Mouse (Mus musculus) embryonic facial prominence, embryonic 12.5 days (tissue): ENCODE measurements at regions not wholly inside any gene's neighbourhood (a gene's known extent, or its start where the extent isn't known, plus 50 kb on each side); places are given as distances from the start of the nearest gene placed in this dataset.

Experiments
- ATAC-seq: fragments of 200-750 bp; cut with Nextera tagmentation; 2 replicates; pipeline ENCODE4 v1.8.0; 2017; ENCODE audit not compliant: insufficient number of reproducible peaks, insufficient read depth, low FRiP score, low TSS enrichment
- H3K27ac ChIP-seq: fragments of 300-500 bp; sonication (generic); 2 replicates; pipeline ENCODE4 v1.5.1; 2016; ENCODE audit warnings: mild to moderate bottlenecking
- H3K27me3 ChIP-seq: fragments of 300-500 bp; sonication (generic); 2 replicates; pipeline ENCODE4 v1.6.1; 2016; ENCODE audit warnings: mild to moderate bottlenecking, moderate library complexity
- H3K36me3 ChIP-seq: fragments of 300-500 bp; sonication (generic); 2 replicates; pipeline ENCODE4 v1.6.1; 2016; ENCODE audit warnings: mild to moderate bottlenecking
- H3K4me1 ChIP-seq: fragments of 300-500 bp; sonication (generic); 2 replicates; pipeline ENCODE4 v1.6.1; 2016
- H3K4me2 ChIP-seq: fragments of 300-500 bp; sonication (generic); replicated peaks from 2 replicates; pipeline ENCODE4 v1.6.1; 2016; ENCODE audit warnings: mild to moderate bottlenecking, moderate library complexity
- H3K4me3 ChIP-seq: fragments of 300-500 bp; sonication (generic); 2 replicates; pipeline ENCODE4 v1.5.1; 2016; ENCODE audit warnings: mild to moderate bottlenecking
- H3K9ac ChIP-seq: fragments of 300-500 bp; sonication (generic); 2 replicates; pipeline ENCODE4 v1.6.1; 2016; ENCODE audit warnings: mild to moderate bottlenecking, moderate library complexity
- H3K9me3 ChIP-seq: fragments of 300-500 bp; sonication (generic); 2 replicates; pipeline ENCODE4 v1.6.1; 2016; ENCODE audit warnings: mild to moderate bottlenecking, moderate library complexity
- WGBS: fragments of 180-500 bp; shearing (Covaris S2); methylation state at CpG from one replicate; pipeline ENCODE4 v1.1.7; 2016; 5-methylcytosine and 5-hydroxymethylcytosine counted together

DNA sequence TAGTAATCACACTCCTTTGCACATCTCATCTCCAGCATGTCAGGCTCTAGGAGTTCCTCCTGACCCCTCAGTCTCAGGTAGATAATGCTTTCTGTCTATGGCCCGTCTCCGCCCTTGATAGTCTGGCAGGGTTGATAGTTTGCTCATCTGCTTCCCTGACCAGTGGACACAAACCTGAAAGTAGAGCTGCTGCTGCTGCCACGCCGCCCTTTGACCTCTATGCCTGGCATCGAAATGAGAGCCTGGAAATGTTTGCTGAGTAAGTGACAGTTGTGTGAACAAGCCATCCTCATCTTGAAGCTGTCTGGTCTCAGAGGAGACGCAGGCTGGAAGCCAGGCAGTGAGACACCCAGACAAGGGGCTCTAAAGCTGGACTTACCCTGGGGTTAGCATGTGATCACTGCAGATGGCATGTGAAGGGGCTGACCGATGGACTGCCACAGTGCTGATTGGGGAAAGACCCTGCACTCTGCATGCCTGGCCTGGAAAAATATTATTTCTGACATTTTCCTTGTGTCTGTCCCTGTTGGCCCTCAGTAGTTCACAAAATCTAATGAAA is 109.8 kb upstream of the Syt6 start:
- ATAC-seq: no peak
- Histone ChIP-seq H3K9ac (no peak overlapping the region), H3K36me3 (no peaks in the 10 kb centered on the region), H3K4me1 (peaks cover 13% of the 10 kb centered on the region; the same call in 1 of the 2 replicates), H3K9me3 (no peaks in the 10 kb centered on the region), H3K4me2 (no peak overlapping the region), H3K27ac (no peak overlapping the region), H3K27me3 (no peaks in the 10 kb centered on the region), H3K4me3 (no peak overlapping the region)
- WGBS: 62% methylated on average over 7 of the region's 7 CpGs

DNA sequence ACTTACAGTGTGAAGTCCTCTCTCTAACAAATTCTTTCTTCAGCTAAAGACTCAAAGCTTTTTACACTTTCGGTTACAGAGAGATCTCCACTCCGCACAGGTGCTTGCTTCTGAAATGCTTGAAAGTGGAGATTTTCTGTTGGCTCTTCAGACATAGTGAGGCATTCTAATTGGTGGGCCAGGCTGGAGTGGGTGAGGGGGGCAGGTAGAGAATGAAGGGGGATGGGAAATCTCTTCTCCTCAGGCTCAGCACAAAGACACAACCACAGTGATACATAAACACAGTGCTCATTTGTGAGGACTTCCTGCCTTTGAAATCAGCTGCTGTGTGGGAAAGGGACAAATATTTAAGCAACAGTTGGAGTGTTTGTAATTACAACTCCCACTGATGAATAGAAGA is 109.1 kb upstream of the Syt6 start:
- 71% methylated on average over 2 of the region's 2 CpGs for WGBS
- Histone ChIP-seq H3K4me1 (peaks cover 13% of the 10 kb centered on the region; the same call in 1 of the 2 replicates), H3K9me3 (no peaks in the 10 kb centered on the region), H3K4me3 (no peak overlapping the region), H3K36me3 (no peaks in the 10 kb centered on the region), H3K27me3 (no peaks in the 10 kb centered on the region), H3K9ac (no peak overlapping the region), H3K27ac (no peak overlapping the region), H3K4me2 (no peak overlapping the region)
- ATAC-seq: no peak

DNA sequence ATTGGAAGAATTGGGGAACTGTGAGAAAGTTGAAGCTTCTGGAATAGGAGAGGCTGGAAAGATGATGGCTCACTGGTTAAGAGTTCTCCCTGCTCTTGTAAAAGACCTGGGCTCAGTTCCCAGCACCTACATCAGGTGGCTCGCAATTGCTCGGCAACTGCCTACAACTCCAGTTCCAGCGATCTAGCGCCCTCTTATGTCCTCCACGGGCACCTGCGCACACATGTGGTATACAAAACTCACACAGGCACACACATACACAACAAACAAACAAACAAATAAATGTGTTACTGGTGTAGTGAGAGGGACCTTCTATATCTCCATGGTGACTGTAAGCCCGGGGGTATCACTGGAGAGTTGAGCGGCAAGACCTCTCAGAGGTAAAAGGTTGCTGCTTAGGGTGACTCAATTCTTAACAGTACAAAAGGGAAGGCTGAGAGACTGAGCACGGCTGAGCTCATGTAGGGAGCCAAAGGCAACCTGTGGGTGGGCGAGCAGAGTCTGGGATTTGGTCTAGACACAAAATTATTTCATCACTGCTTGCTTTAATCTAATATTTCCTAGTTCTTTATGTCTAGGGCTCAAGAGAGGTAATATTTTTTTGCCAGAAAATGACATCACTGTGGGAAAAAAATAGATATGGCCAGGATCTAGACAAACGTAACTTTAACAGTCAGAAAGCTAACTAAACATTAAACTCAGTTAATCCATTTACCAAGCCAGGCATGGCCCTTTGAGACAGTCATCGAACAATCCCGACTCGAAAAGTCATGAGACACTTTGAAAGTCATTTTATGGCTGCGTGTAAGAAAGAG is 104.2 kb upstream of the Syt6 start:
- H3K4me2 ChIP-seq: no peak overlapping the region
- no peak overlapping the region for H3K9ac ChIP-seq
- WGBS: 82% methylated on average over 15 of the region's 15 CpGs
- H3K9me3 ChIP-seq: no peaks in the 10 kb centered on the region
- no peaks in the 10 kb centered on the region for H3K27me3 ChIP-seq
- H3K4me3 ChIP-seq: no peak overlapping the region
- no peaks in the 10 kb centered on the region for H3K36me3 ChIP-seq
- H3K27ac ChIP-seq: no peak overlapping the region
- ATAC-seq: no peak
- no peaks in the 10 kb centered on the region for H3K4me1 ChIP-seq

DNA sequence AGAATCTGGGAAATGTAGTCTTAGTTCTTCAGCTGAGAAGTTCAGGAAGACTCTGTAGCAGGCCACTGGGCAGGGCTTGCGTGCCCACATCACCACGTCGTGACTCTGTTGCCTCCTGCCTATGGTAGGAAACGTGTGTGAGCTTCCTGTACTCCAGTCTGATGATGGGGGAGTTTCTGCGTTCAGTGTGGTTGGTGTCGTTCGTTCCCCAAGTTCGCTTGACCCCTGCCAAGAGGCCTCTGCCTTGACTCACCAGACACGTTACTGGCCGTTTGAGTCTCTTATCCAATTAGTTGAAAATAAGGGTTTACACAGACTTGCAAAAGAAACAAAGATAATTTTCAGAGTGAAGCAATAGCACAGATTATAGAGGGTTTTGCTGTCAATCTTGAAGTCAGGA is 102.4 kb upstream of the Syt6 start:
- 67% methylated on average over 10 of the region's 10 CpGs for WGBS

DNA sequence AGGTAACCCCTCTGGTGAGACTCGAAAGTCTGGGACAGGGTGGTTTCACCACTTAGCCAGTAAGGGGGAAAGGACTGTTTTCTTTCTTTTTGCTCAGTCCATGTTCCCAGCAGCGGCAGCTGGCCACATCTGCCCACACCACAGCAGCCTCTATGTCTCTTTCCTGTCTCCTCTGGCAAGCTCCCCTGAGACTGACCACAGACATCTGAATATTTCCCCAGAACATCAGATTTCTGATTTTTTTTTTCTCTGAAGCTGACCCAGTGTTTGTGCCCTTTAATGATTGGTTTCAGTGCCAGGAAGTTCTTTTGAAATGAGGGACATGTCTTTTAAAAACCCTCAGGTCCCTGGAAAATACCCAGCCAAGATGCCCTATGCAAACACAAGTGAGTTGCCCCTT is 101.7 kb upstream of the Syt6 start:
- H3K9me3 ChIP-seq: no peaks in the 10 kb centered on the region
- 57% methylated on average over 2 of the region's 2 CpGs for WGBS
- H3K36me3 ChIP-seq: no peaks in the 10 kb centered on the region
- no peak overlapping the region for H3K27ac ChIP-seq
- no peak overlapping the region for H3K4me3 ChIP-seq
- no peaks in the 10 kb centered on the region for H3K27me3 ChIP-seq
- no peak for ATAC-seq
- H3K4me2 ChIP-seq: no peak overlapping the region
- H3K4me1 ChIP-seq: no peaks in the 10 kb centered on the region
- H3K9ac ChIP-seq: no peak overlapping the region

More for the DNA sequence above, 102.4 kb upstream of the Syt6 start:
- no peak overlapping the region for H3K27ac ChIP-seq
- no peak for ATAC-seq
- no peaks in the 10 kb centered on the region for H3K4me1 ChIP-seq
- H3K4me3 ChIP-seq: no peak overlapping the region
- no peaks in the 10 kb centered on the region for H3K9me3 ChIP-seq
- H3K4me2 ChIP-seq: no peak overlapping the region
- no peak overlapping the region for H3K9ac ChIP-seq
- no peaks in the 10 kb centered on the region for H3K36me3 ChIP-seq
- H3K27me3 ChIP-seq: no peaks in the 10 kb centered on the region

DNA sequence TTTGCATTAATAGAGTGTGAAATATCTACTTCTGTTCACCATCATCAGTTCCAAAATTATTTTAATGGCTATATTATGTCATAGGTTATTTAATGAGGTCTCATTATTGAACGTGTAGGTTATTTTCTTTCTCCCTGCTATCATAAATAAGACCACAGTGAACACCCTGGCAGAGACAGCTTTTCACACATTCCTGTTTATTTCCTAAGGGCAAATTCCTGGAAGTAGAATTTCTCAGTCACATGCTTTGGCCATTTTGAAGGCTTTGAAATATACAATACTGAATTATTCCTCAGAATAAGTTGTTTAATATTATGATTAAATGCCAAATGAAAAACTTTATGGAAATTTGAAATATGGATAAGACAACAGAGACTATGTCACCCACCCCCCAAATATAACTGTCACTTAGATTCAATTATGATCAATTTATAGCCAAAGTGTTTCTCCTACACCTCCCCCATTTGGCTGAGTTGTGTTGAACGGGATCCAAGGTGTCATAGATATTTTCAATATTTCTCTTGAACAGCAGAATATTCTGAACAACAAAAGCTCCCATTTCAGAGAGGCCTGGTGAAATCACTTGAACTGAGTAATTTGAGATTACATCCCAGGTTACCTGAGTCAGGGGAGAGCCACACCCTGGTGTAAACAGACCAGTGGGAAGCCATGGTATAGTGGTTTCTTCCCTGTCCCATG is 95.0 kb upstream of the Syt6 start:
- Histone ChIP-seq H3K27ac (no peak overlapping the region), H3K27me3 (no peaks in the 10 kb centered on the region), H3K4me3 (no peak overlapping the region), H3K4me2 (no peak overlapping the region), H3K36me3 (no peaks in the 10 kb centered on the region), H3K9ac (no peak overlapping the region), H3K9me3 (no peaks in the 10 kb centered on the region), H3K4me1 (no peaks in the 10 kb centered on the region)
- 56% methylated on average over 2 of the region's 2 CpGs for WGBS
- ATAC-seq: no peak

DNA sequence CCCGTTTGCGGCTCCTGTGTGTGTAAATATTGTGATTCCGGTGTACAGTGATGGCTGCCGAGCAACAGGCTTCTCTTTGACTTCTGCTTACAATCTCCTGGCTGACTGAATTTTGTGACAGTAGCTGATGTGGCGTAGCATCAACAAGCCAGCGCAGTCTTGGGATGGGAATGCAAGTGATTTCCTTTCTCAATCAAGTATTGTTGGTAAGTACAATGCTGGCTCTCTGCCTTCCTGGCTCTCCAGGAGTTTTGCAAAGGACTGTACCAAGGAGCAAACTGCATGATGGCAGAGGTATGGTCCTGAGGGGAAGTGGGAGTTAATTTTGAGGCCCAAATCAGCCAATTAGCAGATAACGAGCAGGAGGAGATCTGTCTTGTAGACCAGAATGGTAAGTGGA is 94.4 kb upstream of the Syt6 start:
- Histone ChIP-seq H3K9ac (no peak overlapping the region), H3K36me3 (no peaks in the 10 kb centered on the region), H3K27me3 (no peaks in the 10 kb centered on the region), H3K4me1 (no peaks in the 10 kb centered on the region), H3K4me2 (no peak overlapping the region), H3K4me3 (no peak overlapping the region), H3K9me3 (no peaks in the 10 kb centered on the region), H3K27ac (no peak overlapping the region)
- ATAC-seq: no peak
- WGBS: 79% methylated on average over 7 of the region's 7 CpGs

DNA sequence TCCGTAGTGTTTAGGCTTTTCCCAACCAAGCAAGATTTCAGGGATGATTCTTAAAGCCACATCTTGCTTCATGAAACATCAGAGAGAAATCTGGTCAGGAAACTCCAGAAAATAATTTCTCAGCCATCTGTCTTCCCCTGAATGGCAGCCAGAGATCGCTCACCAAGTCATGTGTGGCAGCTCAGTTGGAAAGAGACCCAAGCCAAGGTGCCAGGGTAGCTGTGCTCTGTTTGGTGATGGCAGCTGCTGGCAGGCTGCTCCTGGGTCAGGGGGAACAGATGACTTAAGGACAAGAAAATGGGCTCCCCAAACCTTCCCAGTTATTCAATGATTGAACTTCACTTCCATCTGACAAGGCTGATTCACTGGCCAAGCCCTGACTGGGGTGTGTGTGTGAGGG is 91.7 kb upstream of the Syt6 start:
- 91% methylated on average over 2 of the region's 2 CpGs for WGBS
- Histone ChIP-seq H3K4me1 (no peaks in the 10 kb centered on the region), H3K9me3 (no peaks in the 10 kb centered on the region), H3K36me3 (no peaks in the 10 kb centered on the region), H3K27ac (no peak overlapping the region), H3K4me2 (no peak overlapping the region), H3K9ac (no peak overlapping the region), H3K4me3 (no peak overlapping the region), H3K27me3 (no peaks in the 10 kb centered on the region)
- no peak for ATAC-seq

DNA sequence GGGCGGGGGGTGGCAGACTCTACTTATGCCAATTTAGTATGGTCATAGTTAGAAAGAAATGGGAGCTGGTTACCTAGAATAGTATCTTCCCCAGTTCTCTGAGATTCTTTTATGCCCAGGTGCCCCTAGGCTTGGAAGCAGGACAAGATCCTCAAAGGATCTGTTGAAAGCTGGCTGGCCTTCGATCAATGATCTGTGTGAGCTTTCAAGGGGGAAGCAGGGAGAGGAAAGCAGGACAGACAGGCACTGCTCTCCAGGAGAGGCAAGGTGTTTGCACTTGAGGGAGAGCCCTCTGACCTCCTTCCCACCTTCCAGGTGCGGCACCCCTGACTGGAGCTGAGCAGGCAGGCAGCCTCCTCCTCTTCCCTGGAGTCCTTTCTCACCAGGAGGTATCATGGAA is 91.3 kb upstream of the Syt6 start:
- WGBS: 66% methylated on average over 3 of the region's 3 CpGs

DNA sequence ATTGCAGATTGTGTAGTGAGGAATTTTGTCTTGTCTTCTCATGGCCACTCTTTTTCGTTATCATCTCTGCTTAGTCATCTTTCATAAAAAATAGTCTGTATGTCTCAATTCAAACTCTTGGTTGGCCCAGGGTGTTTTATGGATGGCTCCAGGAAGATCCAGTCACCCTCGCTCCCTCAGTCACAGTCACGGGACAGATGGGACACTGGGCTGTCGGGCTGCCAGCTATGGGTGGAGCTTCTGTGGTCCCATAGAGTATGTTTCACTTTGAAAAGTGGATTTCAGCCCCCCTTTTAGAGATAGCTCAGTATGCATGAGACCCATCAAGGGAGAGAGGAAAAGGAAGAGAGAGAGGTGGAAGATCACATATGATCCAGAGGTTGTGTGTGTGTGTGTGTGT is 85.2 kb upstream of the Syt6 start:
- Histone ChIP-seq H3K9me3 (no peaks in the 10 kb centered on the region), H3K36me3 (no peaks in the 10 kb centered on the region), H3K9ac (no peak overlapping the region), H3K4me3 (no peak overlapping the region), H3K4me2 (no peak overlapping the region), H3K27ac (no peak overlapping the region), H3K27me3 (no peaks in the 10 kb centered on the region), H3K4me1 (no peaks in the 10 kb centered on the region)
- ATAC-seq: no peak
- WGBS: 82% methylated on average over 4 of the region's 4 CpGs

More for the DNA sequence above, 91.3 kb upstream of the Syt6 start:
- Histone ChIP-seq H3K4me3 (no peak overlapping the region), H3K36me3 (no peaks in the 10 kb centered on the region), H3K9ac (no peak overlapping the region), H3K4me2 (no peak overlapping the region), H3K9me3 (no peaks in the 10 kb centered on the region), H3K4me1 (no peaks in the 10 kb centered on the region), H3K27me3 (no peaks in the 10 kb centered on the region), H3K27ac (no peak overlapping the region)
- no peak for ATAC-seq

DNA sequence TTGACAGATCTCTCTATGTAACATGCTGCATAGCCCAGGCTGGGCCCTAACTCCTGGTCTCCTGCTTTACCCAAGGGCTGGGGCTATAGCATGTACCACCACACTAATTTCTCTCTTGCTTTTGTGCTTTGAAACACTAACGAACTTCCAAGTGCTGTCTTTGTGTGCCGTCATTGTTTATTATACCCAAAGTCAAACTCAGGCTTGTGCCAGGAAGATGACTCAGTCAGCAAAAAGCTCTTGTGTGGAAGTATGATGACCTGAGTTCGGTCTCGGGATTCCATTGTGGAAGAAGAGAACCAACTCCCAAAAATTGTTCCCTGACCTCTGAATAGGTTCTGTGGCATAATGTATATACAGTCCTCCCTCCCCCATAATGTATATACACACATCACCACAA is 84.1 kb upstream of the Syt6 start:
- Histone ChIP-seq H3K27ac (no peak overlapping the region), H3K4me1 (no peaks in the 10 kb centered on the region), H3K36me3 (no peaks in the 10 kb centered on the region), H3K9me3 (no peaks in the 10 kb centered on the region), H3K4me3 (no peak overlapping the region), H3K27me3 (no peaks in the 10 kb centered on the region), H3K4me2 (no peak overlapping the region), H3K9ac (no peak overlapping the region)
- 85% methylated on average over 4 of the region's 4 CpGs for WGBS
- no peak for ATAC-seq

DNA sequence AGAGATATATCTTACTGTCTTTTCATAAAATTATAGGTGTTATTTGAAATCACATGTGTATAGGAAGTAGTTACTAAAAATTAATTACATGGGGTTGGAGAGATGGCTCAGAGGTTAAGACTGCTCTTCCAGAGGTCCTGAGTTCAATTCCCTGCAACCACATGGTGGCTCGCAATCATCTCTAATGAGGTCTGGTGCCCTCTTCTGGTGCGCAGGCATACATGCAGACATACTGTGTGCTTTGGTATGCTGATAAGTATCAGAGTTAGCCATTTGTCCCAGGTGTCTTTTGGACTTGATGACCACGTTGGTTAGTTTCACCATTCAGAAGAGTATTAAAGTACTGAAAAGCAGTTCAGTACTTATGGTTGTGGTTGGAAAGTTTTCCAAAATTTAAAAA is 82.8 kb upstream of the Syt6 start:
- WGBS: 80% methylated on average over 3 of the region's 3 CpGs
- Histone ChIP-seq H3K4me3 (no peak overlapping the region), H3K9ac (no peak overlapping the region), H3K4me1 (no peaks in the 10 kb centered on the region), H3K9me3 (no peaks in the 10 kb centered on the region), H3K36me3 (no peaks in the 10 kb centered on the region), H3K27ac (no peak overlapping the region), H3K27me3 (no peaks in the 10 kb centered on the region), H3K4me2 (no peak overlapping the region)
- no peak for ATAC-seq
